Mouse (Mus musculus) heart, postnatal 4 days (tissue): Measurements from ENCODE around the gene Cdh26. TPM values are rescaled to one million over a fixed set of nuclear protein-coding genes. Genes with fewer than 3 reads are reported as not detected.

Experiments used
- DNase-seq: peaks from one replicate; pipeline ENCODE4 v3.0.0; 2021
- total RNA-seq, 2 experiments: library from RNA; stranded (reverse); gene quantifications; 2 replicates each; pipeline ENCODE4 v1.2.3; 2021

Gene Cdh26
- total RNA-seq, 2 experiments from 2014 or later, result 0.12 to 0.25 TPM

DNA sequence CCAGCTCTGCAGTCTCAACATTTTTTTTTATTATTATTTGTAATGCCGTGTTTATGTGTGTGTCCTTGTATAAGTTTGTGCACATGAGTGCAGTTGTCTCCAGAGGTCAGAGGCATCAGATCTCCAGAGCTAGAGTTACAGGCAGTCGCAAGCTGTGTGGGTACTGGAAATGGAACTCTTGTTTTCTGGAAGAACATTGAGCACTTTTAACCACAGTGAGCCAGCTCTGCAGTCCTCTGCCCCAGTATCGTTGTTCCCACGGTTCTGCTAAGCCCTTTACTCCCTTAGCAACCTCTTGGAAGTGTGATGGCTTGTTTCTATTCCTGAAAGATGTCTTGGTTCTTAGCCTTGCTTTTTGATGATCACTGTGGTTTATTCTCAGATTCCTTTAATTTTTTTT, 19.1 kb downstream of the Cdh26 start:
- no peak for DNase-seq

DNA sequence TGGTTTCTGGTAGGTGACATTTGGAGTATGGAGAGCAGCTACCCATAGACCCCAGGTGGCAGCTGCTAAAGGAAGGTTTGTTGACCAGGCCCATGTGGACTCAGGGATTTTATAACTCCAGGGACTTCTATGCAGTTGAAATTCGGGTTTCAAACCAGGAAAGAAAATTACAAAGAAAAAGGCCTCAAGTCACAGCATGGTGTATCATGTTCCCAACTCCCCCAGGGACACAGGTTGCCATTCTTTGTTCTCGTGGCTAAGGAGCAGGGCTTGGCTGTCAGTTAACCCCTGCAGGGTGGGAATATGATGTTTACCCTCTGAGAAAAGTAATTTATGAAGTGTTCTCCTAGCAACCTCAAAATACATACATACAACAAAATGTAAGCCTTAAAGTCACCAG, 19.9 kb downstream of the Cdh26 start:
- DNase-seq, result no peak

DNA sequence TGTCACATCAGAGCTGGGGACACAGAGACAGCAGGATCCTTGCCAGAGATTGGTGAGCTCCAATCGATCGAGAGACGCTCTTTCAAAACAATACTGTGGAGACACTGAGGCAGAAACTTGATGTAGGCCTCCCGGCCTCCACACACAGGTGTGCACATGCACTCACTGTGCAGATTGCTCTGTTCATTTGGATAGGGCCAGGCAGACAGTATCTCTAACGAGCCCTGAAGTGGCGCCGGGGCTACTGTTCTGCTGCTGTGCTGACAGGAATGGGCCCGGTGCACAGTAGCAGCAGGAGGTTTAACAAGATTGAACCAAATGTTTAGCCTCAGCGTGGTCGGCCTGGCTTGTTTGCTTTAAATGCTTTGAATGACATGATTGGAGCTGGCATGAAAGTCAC, 20.6 kb downstream of the Cdh26 start:
- no peak for DNase-seq

DNA sequence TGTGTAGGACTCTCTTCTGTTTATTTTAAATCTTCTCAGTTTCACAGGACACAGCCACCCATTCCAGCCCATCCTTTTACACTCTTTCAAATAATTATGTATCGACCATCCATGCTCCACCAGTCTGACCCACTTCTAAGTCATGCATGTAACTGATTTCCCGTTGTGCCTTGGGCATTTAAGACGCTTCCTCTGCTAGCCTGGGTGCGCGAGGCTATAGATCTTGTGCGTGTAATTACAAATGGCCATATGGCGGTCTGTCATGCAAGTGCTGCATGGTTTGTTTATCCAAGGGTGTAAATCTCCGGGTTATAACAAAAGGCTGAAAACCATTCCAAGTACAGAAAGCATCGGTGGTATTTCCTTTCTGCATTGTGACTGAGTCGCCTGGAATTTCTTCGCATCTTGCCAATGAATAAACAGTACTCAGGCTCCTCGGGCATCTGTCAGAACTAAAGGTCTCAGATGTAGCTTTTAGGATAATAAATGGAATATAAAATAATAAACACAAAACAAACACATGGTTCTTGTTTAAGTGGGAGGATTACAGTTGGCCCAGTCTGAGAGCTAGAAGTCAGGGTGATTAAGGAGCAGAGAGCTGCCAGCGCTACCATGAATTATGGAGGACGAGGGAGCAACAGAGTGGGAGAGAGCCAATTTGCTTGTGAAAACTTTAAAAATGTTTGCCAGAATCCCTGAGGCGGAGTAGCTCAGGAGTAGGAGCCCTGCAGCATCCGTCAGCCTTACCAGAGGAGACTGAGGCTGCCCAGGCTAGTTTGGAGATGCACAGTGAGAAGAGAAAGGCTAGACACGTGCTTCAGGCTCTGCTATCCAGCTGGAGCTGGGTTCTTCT, 24.6 kb downstream of the Cdh26 start:
- no peak for DNase-seq

DNA sequence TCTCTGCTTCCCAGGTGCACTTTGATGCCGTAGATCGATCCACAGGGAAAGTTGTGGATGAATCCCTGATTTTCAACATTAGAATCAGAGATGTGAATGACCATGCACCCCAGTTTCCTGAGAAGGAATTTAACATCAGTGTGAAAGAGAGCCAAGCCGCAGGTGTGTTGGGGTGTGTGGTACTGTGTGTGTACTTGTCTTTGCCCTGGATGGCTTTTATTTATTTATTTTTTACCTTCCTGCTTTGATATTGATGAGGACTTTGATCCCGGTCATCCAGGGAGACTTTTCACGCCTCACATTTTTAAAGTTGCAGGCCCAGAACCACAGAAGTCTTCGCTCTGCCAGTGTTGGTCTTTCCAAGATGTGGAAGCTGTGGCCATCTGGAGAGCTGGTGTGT, 27.1 kb downstream of the Cdh26 start:
- no peak for DNase-seq

DNA sequence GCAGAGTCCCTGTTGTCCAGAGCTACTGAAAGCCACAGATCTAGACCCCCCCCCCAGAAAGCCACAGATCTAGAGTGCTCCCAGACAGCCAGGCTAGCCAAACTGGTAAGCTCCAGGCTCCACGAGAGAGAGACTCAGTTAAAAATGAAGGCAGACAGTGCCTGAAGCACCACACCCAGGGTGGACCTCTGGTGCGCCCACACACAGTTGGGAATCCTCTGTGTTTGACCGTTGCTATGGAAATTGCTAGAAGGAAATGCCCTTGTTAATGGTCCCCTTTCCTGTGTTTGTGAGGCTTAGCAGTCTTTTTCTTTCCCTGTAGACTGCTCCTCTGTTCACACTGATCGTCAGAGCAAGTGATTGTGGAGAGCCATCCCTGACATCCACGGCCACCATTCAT, 30.0 kb downstream of the Cdh26 start:
- no peak for DNase-seq

DNA sequence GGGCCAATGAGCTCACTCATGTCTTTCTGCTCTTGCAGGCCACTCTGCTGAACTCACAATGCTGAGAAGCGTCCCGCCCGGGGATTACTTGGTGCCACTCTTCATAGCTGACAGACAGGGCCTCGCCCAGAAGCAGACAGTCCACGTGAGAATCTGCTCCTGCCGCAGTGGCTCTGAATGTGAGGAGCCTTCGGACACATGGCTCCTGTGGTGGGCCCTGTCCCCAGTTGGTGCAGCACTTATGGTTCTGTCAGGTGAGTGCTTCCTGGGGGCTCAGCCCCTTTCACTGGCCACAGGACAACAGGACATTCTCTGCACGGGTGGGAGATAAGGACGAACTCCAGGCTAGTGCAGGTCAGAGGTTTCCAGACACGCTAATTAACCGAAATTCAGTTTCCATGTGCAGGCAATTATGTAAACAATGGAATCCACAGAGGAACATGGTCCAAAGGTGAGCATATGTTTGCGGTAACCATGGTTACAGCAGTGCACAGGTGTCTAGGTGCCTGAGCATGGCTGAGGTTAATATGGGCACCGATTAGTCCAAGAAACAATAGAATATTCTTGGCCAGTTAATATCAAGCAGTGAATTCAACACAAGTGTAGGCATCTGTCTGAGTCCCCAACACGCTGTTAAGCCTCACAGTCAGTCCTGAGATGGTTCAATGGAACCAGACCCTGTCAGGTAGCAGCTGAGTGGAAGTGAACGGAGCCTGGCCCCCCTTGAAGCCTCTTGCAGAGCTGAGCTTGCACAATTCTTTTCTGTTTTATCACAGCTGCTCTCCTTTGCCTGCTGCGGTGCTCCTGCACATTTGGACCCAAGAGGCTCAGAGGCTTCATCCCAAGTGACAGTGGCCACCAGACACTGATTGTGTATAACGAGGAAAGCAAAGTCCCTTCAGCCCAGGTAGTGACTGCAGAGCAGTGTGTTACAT, 41.5 kb downstream of the Cdh26 start:
- no peak for DNase-seq

DNA sequence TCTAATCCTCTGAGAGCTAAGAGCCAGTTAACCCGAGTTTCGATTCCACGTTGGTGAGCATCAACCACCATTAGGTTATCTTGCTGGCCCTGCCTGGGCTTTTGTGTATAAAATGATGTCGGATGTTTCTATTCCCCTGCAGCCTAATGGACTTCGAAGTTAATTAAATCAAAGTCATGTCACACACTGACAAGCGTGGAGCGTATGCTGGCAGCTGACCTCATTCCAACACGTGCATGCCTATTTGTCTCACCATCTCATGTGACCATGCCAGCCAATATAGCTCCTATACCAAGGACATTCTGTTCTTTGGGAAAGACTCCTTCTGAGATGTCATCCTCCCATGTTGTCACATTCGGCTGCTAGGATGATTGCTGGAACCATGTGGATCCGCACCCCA, 43.6 kb downstream of the Cdh26 start:
- no peak for DNase-seq

DNA sequence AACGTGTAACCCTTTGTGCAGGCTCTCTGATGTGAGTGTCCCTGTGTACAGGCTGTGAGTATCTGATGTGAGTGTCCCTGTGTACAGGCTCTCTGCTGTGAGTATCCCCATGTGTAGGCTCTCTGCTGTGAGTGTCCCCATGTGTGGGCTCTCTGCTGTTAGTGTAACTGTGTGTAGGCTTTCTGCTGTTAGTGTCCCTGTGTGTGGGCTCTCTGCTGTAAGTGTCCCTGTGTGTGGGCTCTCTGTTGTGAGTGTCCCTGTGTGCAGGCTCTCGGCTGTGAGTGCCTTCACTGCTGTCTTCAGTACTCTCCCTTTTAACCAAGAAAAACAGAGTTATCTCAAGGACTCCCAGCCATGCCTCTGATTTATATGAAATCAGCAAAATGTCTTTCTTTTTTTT, 46.9 kb downstream of the Cdh26 start:
- DNase-seq, result no peak

DNA sequence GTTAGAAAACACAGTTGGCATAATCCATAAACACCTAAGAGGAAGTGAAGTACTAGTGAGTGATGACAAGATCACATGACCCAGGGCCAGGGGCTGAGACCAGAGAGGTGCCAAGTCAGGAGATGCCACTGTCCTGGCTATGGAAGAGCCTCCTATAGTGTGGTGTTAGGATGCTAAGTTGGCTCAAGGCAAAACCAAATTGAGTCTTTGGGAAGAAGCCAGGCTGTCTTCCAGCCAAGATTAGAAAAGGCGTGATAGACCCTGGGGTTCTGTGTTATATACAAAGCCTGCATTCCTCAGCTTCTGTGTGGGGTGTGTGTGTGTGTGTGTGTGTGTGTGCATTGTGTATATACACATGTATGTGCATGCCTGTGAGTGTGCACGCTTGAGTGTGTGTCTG, 48.7 kb downstream of the Cdh26 start:
- DNase-seq, result no peak

DNA sequence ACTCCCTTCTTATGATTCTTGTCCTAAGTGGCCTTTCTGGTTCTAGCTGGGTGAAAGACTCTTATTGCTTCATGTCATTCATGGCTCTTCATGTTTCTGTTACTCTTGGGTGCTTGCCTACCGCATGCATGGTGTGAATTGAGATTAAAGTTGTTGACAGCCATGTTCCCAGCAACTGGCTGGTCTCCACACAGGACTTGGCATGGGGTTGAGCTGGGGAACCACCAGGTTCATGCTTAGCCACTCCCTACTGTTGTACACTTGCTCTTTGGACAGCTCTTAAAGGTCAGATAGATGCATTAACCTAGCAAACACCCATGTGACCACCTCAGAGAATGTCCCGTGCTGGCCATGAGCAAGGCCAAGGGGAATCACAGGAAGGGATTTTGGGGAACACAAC, 50.6 kb downstream of the Cdh26 start:
- DNase-seq, result peak; percentile 68

DNA sequence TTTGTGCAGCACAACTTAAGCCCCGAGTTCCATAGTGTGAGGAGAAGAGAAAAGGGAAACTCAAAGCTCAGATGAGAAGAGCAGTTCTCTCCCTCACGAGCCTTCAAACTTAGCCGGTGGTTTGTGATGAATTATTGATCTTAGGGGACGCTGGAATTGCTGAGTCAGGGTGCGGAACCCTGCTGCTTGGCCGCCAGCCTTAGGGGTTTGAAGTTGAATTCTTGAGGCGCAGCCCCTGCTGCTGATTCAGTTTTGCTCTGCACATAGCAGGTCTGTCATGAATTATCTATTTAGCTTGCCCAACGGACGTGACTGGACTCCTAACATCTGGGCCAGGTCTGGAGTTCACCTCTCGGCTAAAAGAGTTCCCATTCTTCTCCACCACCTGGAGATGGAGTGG, 53.1 kb downstream of the Cdh26 start:
- no peak for DNase-seq

DNA sequence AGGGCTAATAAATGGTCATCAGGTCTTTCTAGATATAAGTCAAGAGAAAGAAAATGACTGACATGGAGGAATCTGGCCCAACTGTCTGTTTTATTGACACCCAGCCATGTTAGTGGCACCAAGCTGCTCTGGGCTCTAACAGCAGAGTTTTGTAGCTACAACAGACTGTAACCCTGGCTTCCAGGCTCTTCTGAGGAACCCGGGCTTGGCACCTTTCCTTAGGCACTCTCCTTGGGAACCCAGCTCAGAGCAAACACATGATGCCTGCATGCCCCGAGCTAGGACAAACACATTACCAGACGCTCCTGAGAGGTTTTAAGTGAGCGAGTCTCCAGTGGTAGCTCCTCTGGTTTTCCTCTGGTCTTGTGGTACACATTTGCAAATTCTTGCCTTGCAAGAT, 57.9 kb downstream of the Cdh26 start:
- no peak for DNase-seq

DNA sequence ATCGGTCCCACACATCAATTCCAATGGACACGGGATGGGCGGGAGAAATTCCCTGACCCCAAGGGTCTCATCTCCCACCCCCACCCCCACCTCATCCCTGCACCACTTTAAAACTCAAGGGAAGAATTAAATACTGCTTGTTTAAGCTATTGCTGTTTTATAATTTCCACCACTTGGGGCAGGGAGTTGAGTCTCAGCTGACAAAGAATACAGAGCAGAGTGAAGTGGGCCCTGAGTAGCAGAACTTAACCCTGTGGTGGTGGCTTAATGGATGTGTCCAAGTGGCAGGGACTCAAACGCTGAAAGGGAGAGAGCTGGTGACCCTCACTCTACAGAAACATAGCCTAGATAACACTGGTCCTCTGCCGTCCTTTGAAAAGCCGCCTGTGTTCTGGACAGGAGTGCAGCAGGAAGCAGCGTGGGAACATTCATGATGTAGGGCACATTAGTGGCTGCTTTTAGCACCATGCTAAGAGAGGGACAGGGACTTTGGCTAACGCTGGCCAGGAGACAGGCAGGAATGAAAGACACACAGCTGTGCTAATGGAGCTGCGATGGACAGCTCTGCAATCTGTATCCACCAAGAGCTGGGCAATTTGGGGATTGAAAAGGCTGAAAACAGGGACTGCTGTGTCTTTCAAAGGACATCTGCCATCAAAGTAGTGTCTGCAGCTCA, 60.1 kb downstream of the Cdh26 start:
- no peak for DNase-seq

DNA sequence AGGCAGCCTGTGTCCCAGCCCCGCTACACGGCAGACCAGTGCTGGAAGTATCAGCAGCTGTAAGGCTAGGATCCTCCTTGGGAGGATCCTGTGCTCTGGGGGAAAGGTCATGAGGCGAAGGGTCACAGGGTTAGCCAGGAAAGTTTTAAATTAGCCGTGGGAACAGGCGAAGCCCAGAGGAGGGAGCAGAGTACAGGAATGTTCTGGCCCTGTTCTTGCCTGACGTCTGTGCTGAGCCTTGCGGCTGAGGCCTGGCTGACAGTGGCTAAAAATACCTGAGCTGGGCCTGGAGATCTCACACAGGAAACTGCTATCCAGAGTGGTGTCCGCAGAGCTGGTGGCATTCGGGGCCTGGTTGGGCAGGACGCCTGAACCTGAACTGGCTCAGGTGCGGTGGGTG, 63.7 kb downstream of the Cdh26 start:
- DNase-seq, result peak; percentile 75

DNA sequence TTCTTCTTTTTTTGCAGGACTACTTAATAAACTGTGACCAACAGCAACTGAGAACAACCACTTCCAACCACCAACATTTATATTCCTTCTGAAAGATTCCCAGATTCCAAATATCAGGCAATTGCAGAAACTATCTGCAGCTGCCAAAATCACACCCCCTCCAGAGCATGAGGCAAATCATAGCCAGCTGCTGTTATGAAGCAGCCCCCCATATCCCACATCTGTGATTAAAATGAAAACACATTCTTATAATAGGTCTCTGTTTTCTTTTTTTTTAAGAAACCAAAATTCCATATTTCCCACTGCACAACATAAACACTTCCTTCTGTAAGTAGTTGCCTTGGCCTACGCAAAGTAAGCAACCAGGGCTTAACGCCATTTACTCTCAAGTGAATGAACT, 65.5 kb downstream of the Cdh26 start:
- DNase-seq, result no peak

DNA sequence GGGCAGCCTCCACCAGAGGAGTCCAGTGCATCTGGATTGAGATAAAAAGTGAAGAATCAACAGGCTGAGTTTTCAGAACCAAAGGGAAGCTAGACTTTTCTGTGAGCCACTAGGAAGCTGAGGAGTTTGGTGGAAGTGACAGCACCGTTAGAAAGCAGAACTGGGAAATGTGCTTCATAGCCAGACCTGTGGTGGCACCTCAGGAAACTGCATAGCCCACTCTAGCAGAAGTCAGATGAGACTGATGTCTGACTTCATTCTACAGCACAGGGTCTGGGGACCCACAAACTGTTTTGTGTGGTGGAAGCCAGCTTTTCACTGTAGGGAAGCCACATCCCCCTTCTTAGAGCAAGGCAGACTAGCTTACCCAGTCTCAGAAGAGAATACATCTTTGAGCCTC, 67.6 kb downstream of the Cdh26 start:
- DNase-seq, result no peak

DNA sequence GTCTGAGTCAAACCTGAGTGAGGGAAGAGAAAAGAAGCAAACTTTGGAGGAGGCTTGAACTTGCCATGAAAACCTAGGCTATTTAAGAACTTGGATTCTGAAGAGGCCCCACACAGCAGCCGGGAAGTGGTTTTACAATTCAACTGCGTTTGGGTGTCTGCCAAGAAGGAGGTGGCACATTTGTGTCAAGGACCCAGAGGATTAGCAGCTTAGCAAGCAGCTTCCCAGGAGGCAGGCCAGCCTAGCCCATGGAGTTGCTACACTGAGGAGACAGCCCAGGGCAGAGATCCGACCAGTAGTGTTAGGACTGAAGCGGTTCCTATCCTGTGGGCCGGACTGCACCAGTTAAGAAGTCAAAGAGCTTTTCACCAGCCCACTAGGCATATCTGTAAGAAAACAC, 68.1 kb downstream of the Cdh26 start:
- peak; percentile 49 for DNase-seq

DNA sequence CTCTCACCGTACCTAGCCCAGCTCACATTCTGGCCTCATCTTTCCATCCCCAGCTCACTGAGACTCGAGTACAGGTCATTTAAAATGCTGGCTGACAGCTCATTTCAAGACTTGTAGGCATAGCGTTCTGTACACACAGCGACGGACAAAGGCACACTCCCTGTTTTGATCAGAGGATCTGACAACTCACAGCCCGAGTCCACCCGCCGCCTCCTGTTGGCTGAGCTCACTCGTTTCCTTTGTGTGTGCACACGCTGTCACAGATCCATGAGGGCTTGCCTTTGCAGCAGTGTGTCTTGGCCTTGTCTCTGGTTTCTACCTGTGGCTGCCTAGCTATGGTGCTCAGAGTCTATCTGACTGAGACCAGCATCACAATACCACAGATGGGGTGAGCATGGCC, 72.1 kb downstream of the Cdh26 start:
- no peak for DNase-seq

DNA sequence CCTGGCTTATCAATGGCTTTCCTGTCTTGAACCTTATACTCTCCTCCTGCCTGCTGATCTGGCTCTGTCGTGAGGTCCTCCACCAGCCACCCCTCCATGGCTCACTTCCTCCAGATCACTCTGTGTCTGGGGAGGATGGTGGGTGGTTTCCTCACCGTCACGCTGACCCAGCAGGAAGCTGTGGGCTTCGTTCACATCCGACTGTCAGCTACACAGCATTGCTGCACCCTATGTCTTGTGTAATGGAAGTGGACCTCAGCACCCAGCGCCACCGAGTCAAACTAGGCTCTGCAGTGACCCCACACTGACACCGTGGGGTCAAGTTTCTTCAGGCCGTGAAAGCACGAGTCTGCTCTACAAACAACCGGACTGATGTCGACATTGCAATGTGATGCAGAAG, 75.7 kb downstream of the Cdh26 start:
- peak; percentile 26 for DNase-seq

DNA sequence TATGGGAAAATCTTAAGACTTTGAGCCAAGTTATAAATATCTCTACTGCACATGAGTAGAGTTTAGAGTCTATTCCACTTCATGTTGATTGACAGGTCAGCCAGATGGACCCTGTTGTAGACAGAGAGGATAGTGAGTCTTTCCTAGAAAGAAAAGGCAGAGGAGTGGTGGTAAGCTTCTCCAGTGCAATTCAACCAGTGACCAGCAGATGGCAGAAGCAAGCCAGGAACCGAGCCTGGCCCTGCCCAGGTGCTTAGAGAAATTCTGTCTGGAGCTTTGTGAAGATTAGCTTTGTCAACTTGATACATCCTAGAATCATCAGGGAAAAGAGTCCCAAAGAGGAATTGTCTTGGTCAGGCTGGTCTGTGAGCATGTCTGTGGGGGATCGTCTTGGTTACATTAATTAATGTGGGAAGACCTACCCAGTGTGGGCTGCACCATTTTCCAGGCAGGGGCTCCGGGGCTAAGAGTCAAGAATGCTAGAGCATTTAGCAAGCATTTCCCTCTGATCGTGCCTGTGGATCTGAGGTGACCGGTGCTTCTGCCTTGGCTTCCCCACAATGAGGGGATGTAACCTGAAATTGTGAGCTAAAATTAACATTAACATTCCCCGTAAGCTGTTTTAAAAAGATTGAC, 77.2 kb downstream of the Cdh26 start:
- peak; percentile 86 for DNase-seq

DNA sequence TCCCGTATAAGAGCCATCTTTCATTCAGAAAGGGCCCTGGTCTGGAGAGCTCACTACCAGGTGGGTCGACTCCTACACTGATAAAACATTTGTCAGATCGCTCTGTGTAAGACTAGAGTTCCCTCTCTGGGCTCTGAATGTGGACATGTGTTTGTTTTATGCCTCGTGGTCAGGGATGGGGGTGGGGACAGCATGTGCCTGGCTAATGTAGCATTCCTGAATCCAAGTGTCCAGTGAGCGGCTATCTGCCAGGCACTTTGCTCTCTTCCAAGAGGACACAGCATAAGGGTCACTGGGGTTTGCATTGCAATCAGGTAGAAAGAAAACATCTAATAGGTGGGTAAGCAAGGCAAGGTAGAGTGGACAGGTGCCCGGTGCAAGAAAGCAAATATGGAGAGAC, 77.9 kb downstream of the Cdh26 start:
- peak; percentile 23 for DNase-seq

DNA sequence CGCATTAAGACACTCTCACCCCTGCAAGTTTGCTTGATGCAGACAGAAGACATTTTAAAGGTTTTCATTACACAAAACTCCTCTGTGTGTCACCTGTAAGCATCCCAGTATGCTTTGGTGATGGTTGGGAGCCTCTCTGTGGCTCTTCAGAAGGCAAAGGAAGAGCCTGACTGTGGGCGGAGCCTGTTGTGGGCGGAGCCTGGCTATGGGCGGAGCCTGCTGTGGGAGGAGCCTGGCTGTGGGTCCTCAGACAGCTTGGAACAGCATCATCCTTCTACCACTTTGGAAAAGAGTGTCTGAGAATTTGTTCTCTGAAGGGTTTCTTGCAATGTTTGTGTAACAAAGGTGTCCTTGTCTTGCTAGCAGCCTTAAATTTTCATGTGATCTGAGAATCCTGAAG, 82.7 kb downstream of the Cdh26 start:
- no peak for DNase-seq
